Mouse (Mus musculus): ENCODE results near the gene Hspa2. TPM values are rescaled to one million over a fixed set of nuclear protein-coding genes. Genes with fewer than 3 reads are reported as not detected.

Gene Hspa2
- polyA plus RNA-seq, 1 experiment from 2014 or later, result 4.9 TPM

DNA sequence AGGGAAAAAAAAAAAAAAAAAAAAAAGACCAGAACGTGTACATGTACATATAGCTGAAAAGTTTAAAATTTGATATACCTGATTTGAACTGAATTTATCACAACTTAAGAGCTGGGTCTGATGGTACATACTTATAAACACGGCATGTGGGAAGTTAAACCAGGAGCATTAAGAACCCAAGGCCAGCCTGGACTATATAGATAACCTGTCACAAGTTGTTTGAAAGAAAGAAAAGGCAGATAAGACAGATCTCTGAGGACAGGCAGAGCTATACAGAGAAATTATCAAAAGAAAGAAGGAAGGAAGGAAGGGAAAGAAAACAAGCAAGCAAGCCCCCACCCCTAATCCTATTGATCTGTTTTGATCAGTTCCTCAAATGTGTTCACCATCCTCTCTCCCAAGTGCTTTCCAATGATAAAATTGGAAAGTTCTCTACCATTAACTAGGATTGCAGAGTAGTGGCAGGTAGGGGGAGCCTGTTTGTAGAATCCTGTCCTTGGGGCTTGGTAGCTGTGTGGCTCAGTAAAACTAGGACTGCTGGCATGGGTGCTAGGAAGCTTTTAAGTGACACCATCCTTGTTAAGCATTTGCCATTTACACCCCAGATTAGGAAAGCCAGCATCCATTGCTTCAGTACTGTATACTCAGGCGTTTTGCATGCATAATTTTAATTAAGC is 12.2 kb upstream of the Hspa2 start:
- no peaks in the 10 kb centered on the region for H3K4me1 ChIP-seq
- H3K27me3 ChIP-seq (ENCODE audit: low read depth, poor library complexity, severe bottlenecking), result no peaks in the 10 kb centered on the region
- no peak overlapping the region for H3K4me3 ChIP-seq
- no peaks in the 10 kb centered on the region for H3K9me3 ChIP-seq (replicated peaks)
- DNase-seq (ENCODE audit: low spot score), result no peak
- peaks cover 32% of the 10 kb centered on the region for H3K36me3 ChIP-seq
- 74% methylated on average over 3 of the region's 3 CpGs for WGBS
- no peak overlapping the region for H3K27ac ChIP-seq (replicated peaks)

DNA sequence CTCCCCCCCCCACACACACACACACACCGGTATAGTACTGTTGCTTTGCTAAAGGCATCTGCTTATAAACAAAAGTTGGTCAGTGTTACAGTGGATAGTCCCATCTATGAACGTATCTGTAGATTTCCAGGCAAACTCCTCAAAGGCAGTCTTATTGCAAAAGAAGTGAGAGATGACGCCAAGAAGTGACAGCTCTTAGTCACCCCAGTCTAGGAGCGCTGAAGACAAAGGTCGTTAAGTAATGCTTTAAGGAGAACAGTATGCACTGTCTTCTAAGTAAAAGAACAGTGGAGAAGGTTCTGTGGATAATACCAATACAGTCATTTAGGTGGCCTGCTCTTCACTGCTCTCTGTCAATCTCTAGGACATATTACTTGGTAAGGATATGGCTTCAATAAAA is 11.0 kb upstream of the Hspa2 start:
- Histone ChIP-seq H3K4me1 (no peaks in the 10 kb centered on the region), H3K27me3 (ENCODE audit: low read depth, poor library complexity, severe bottlenecking) (no peaks in the 10 kb centered on the region), H3K4me3 (no peak overlapping the region), H3K9me3 (replicated peaks) (no peaks in the 10 kb centered on the region), H3K36me3 (peaks cover 27% of the 10 kb centered on the region), H3K27ac (replicated peaks) (no peak overlapping the region)
- WGBS, result 87% methylated on average over 5 of the region's 5 CpGs
- DNase-seq (ENCODE audit: low spot score), result no peak

DNA sequence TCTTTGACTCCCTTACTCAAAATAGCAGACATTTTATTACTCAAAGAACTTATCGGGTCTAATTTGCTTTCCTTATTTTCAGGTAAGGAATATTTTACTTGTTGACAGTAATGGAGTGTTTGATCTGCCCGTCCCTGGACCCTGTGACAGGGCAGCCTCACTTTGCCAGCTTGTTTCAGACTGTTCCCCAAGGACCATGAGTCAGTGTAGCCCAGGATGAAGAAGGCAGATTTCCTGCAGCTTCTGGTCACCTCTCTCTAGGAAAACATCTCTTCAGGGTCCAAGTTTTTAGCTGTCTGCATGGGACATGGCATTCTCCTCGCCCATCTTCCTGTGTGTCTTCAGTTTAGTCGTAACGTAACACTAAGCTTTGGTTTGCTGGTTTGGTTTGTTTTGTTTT is 6.7 kb upstream of the Hspa2 start:
- no peaks in the 10 kb centered on the region for H3K36me3 ChIP-seq
- H3K4me3 ChIP-seq, result no peak overlapping the region
- H3K27me3 ChIP-seq (ENCODE audit: low read depth, poor library complexity, severe bottlenecking), result peaks cover 10% of the 10 kb centered on the region
- H3K27ac ChIP-seq (replicated peaks), result no peak overlapping the region
- DNase-seq (ENCODE audit: low spot score), result no peak
- no peaks in the 10 kb centered on the region for H3K4me1 ChIP-seq
- WGBS, result 83% methylated on average over 5 of the region's 5 CpGs
- no peaks in the 10 kb centered on the region for H3K9me3 ChIP-seq (replicated peaks)

- Histone ChIP-seq H3K27ac (replicated peaks) (no peak overlapping the region), H3K36me3 (no peaks in the 10 kb centered on the region), H3K4me3 (no peak overlapping the region), H3K9me3 (replicated peaks) (no peaks in the 10 kb centered on the region), H3K27me3 (ENCODE audit: low read depth, poor library complexity, severe bottlenecking) (peaks cover 45% of the 10 kb centered on the region), H3K4me1 (peaks cover 31% of the 10 kb centered on the region)
- 57% methylated on average over 3 of the region's 3 CpGs for whole genome bisulfite sequencing
- no peak for DNase-seq (ENCODE audit: low spot score)
These were observed 2.3 kb upstream of the Hspa2 start for GRCm38 (mm10) chr12:76401674-76402073.

DNA sequence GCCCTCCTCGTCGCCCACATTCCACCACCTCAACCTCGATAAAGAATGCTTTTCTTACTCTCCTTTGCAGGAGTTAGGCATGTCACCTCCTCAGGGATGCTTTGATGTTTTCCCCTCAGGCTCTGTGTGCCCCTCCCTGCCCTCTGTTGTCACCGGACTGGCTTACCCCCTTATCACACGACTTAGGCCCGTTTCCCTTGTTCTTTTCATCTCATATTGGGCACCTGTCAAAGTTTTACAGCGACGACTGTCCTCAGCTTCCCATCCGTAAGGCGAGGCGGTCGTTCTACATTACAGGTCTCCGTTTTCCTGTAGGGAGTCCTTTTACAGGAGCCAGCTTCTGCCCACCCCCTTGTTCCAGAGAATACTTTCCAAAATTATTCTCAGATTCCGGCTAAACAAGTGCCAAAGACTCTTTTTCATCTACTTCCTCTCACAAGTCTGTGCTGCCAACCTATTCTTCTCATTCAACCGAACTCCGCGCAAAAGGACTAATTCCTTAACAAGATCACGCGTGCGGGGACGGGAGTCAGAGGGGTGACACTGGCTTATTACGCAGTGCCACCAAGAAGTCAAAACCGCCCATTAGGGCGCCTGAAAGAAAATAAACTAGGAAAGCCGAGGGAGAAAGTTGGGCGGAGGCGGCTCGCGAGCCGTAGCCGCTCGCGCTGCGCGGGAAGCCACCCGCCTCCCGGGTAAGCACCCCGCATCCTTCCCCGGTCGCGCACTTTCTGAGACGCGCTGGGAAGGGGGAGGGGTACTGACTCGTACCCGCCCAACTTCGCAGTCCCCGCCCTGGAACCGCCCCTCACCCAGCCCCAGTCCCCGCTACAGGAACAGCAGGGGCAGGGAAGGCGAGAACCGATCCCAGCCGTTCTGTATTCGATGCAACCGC is 738 bp upstream of the Hspa2 start:
- Histone ChIP-seq H3K9me3 (replicated peaks) (no peaks in the 10 kb centered on the region), H3K36me3 (no peaks in the 10 kb centered on the region), H3K4me3 (peak overlapping the region; percentile 69), H3K4me1 (peaks cover 31% of the 10 kb centered on the region), H3K27ac (replicated peaks) (peak overlapping the region; percentile 92), H3K27me3 (ENCODE audit: low read depth, poor library complexity, severe bottlenecking) (peaks cover 61% of the 10 kb centered on the region)
- no peak for DNase-seq (ENCODE audit: low spot score)
- whole genome bisulfite sequencing, result under 1% methylated on average over 54 of the region's 54 CpGs

GRCm38 (mm10) chr12:76404836-76405182 is 833 bp downstream of the Hspa2 start:
- DNase-seq (ENCODE audit: low spot score), result no peak
- Histone ChIP-seq H3K27ac (replicated peaks) (no peak overlapping the region), H3K27me3 (ENCODE audit: low read depth, poor library complexity, severe bottlenecking) (peaks cover 68% of the 10 kb centered on the region), H3K4me1 (peaks cover 31% of the 10 kb centered on the region), H3K4me3 (peak overlapping the region; percentile 69), H3K36me3 (no peaks in the 10 kb centered on the region), H3K9me3 (replicated peaks) (no peaks in the 10 kb centered on the region)
- 9% methylated on average over 20 of the region's 20 CpGs for WGBS

DNA sequence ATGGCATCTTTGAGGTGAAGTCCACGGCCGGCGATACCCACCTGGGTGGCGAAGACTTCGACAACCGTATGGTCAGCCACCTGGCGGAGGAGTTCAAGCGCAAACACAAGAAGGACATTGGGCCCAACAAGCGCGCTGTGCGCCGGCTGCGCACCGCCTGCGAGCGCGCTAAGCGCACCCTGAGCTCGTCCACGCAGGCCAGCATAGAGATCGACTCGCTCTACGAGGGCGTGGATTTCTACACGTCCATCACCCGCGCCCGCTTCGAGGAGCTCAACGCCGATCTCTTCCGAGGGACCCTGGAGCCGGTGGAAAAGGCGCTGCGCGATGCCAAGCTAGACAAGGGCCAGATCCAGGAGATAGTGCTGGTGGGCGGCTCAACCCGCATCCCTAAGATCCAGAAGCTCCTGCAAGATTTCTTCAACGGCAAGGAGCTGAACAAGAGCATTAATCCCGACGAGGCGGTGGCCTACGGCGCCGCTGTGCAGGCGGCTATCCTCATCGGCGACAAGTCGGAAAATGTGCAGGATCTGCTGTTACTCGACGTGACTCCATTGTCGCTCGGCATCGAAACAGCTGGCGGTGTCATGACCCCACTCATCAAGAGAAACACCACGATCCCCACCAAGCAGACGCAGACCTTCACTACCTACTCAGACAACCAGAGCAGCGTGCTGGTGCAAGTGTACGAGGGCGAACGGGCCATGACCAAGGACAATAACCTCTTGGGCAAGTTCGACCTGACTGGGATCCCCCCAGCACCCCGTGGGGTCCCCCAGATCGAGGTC is 1.4 kb downstream of the Hspa2 start:
- peaks cover 68% of the 10 kb centered on the region for H3K27me3 ChIP-seq (ENCODE audit: low read depth, poor library complexity, severe bottlenecking)
- DNase-seq (ENCODE audit: low spot score), result peak; percentile 58
- H3K4me1 ChIP-seq, result peaks cover 31% of the 10 kb centered on the region
- 3% methylated on average over 64 of the region's 64 CpGs for WGBS
- no peaks in the 10 kb centered on the region for H3K36me3 ChIP-seq
- no peaks in the 10 kb centered on the region for H3K9me3 ChIP-seq (replicated peaks)
- H3K27ac ChIP-seq (replicated peaks), result no peak overlapping the region
- H3K4me3 ChIP-seq, result peak overlapping the region; percentile 69

GRCm38 (mm10) chr12:76405971-76406370 is 2.0 kb downstream of the Hspa2 start:
- H3K27me3 ChIP-seq (ENCODE audit: low read depth, poor library complexity, severe bottlenecking), result peaks cover 68% of the 10 kb centered on the region
- WGBS, result 4% methylated on average over 23 of the region's 23 CpGs
- no peaks in the 10 kb centered on the region for H3K9me3 ChIP-seq (replicated peaks)
- H3K4me3 ChIP-seq, result peak overlapping the region; percentile 69
- H3K27ac ChIP-seq (replicated peaks), result no peak overlapping the region
- H3K4me1 ChIP-seq, result peaks cover 31% of the 10 kb centered on the region
- no peaks in the 10 kb centered on the region for H3K36me3 ChIP-seq
- DNase-seq (ENCODE audit: low spot score), result peak; percentile 45

- 53% methylated on average over 1 of the region's 1 CpGs for WGBS
- DNase-seq (ENCODE audit: low spot score), result no peak
- peaks cover 58% of the 10 kb centered on the region for H3K27me3 ChIP-seq (ENCODE audit: low read depth, poor library complexity, severe bottlenecking)
These were observed 3.2 kb downstream of the Hspa2 start for GRCm38 (mm10) chr12:76407184-76407583.

DNA sequence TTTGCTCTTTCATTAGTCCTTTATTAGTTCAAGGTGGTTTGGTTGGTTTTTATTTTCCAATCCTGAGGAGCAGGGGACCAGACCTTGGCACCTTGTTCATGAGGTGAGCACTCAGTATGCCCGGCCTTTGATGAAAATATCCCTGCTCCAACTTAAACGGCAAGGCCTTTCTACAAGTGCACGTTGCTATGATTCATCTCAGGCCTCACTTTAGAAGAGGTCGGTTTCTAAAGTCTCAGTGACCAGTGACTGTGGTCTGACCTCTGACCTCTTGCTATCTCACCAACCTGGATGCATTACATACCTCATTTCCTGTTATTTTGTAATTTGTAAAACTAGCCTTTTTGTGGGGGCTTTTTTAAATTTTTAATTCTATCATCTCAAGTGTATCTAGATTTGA is 5.2 kb downstream of the Hspa2 start:
- Histone ChIP-seq H3K9me3 (replicated peaks) (no peaks in the 10 kb centered on the region), H3K36me3 (no peaks in the 10 kb centered on the region), H3K27ac (replicated peaks) (no peak overlapping the region), H3K27me3 (ENCODE audit: low read depth, poor library complexity, severe bottlenecking) (peaks cover 48% of the 10 kb centered on the region), H3K4me3 (no peak overlapping the region), H3K4me1 (peaks cover 21% of the 10 kb centered on the region)
- DNase-seq (ENCODE audit: low spot score), result no peak
- 71% methylated on average over 4 of the region's 4 CpGs for WGBS

More at GRCm38 (mm10) chr12:76407184-76407583, 3.2 kb downstream of the Hspa2 start:
- Histone ChIP-seq H3K27ac (replicated peaks) (no peak overlapping the region), H3K4me3 (no peak overlapping the region), H3K36me3 (no peaks in the 10 kb centered on the region), H3K9me3 (replicated peaks) (no peaks in the 10 kb centered on the region), H3K4me1 (peaks cover 31% of the 10 kb centered on the region)

DNA sequence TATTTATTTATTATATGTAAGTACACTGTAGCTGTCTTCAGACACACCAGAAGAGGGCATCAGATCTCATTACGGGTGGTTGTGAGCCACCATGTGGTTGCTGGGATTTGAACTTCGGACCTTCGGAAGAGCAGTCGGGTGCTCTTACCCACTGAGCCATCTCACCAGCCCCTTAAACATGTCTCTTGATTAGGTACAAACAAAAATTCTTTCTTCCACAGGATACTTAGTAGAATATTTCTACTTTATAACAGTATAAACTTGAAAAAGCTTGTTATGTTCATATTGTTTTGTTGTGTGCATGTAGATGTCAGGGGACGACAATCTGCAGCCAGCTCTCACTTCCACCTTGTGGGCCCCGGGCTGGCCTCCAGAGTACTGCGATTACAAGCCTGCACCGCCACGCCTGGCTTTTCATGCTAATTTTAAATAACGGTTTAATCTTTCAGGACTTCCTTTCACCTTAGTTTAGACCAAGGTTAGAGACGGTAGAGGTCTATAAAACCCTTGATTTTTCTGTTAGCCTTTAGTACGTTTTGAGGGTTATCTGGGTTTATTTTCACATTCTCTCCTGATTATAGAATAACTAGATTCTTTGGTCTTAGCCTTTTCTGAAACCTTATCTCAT is 11.5 kb downstream of the Hspa2 start:
- Histone ChIP-seq H3K4me3 (no peak overlapping the region), H3K4me1 (peaks cover 6% of the 10 kb centered on the region), H3K36me3 (no peaks in the 10 kb centered on the region), H3K27me3 (ENCODE audit: low read depth, poor library complexity, severe bottlenecking) (peaks cover 33% of the 10 kb centered on the region), H3K27ac (replicated peaks) (no peak overlapping the region), H3K9me3 (replicated peaks) (peaks cover 5% of the 10 kb centered on the region; the same call in 1 of the 2 replicates)
- DNase-seq (ENCODE audit: low spot score), result no peak
- WGBS, result 90% methylated on average over 12 of the region's 12 CpGs

DNA sequence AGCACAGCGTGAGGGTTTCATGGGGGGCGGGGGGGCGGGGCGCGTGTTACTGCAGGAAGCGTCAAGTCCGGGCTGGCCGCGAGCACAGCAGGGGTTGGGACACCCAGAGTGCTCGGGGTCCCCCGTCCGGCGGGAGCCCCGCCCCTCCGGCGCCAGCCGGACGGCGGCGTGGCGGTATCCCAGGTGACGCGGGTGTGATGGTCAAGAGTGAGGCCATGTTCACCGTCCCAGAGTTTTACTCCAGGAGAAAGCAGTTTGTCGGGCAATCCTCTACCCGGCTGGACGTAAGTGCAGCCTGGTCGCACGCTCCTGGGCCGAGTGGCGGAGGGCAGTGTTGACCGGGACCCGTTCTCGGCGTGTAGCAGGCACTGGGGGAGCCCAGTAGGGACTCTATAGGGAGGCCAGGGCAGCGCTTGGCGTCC is 13.5 kb downstream of the Hspa2 start, which contains the start of gene Ppp1r36:
Gene Ppp1r36 (plus strand): TSS at position 106 of the 422 bp plus-strand sequence.
- Histone ChIP-seq H3K36me3 (no peaks in the 10 kb centered on the region), H3K27me3 (ENCODE audit: low read depth, poor library complexity, severe bottlenecking) (peaks cover 33% of the 10 kb centered on the region), H3K4me3 (peak within 1 kb of the TSS; percentile 55), H3K9me3 (replicated peaks) (peaks cover 5% of the 10 kb centered on the region; the same call in 1 of the 2 replicates), H3K4me1 (peaks cover 6% of the 10 kb centered on the region), H3K27ac (replicated peaks) (no peak within 1 kb of the TSS)
- 2% methylated on average over 37 of the region's 37 CpGs for WGBS
- DNase-seq (ENCODE audit: low spot score), result peak; percentile 49
